Mouse (Mus musculus): ENCODE measurements around the gene Eea1. TPM values are rescaled to one million over a fixed set of nuclear protein-coding genes. Genes with fewer than 3 reads are reported as not detected.

The Eea1 gene
- polyA plus RNA-seq, 1 experiment, result 12.5 TPM

DNA sequence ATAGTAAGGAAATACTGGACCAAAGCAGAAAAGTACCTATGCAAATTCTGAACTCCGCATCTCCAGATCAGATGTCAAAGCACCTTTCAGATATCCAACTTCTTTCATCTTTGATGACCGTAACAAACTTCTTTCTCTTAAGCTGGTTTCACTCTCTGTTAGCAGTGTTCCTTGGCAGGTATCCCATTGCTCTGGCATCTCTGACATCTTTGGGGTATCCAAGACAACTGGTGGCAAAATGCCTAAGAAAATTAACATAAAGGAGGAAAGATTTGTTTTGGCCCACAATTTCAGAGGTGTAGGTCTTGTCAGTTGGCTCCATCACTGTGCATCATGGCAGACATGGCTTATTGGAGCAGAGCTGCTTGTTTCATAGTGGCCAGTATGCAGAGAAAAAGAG, 10.9 kb downstream of the Eea1 start:
- DNase-seq (ENCODE audit: low read depth), result peak; percentile 55
- TF ChIP-seq CTCF (IDR thresholded peaks at IDR 0.05; ENCODE audit: borderline replicate concordance, extremely low read depth, insufficient read depth, insufficient read length) (no peak), POLR2A (IDR thresholded peaks at IDR 0.05; ENCODE audit: borderline replicate concordance, extremely low read depth, insufficient read depth, insufficient read length, poor library complexity, severe bottlenecking) (no peak)

DNA sequence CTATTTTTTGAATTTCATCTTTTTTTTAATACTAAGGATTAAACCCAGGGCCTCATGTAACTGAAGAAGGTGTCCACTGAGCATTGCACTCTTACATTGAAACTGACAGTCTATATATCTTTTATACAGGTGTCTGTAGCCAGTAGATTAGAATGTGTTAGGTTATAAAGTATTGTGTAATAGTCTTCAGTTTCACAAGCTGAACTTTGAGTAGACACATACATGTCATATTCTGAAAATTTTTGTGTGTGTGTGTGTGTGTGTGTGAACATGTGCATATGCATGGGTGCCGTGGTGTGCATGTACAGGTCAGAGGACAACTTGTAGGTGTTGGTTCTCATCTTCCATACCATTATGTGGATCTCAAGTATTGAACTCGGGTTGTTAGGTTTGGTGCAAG, 16.2 kb downstream of the Eea1 start:
- TF ChIP-seq POLR2A (IDR thresholded peaks at IDR 0.05; ENCODE audit: borderline replicate concordance, extremely low read depth, insufficient read depth, insufficient read length, poor library complexity, severe bottlenecking) (no peak), CTCF (IDR thresholded peaks at IDR 0.05; ENCODE audit: borderline replicate concordance, extremely low read depth, insufficient read depth, insufficient read length) (no peak)
- DNase-seq (ENCODE audit: low read depth), result no peak

DNA sequence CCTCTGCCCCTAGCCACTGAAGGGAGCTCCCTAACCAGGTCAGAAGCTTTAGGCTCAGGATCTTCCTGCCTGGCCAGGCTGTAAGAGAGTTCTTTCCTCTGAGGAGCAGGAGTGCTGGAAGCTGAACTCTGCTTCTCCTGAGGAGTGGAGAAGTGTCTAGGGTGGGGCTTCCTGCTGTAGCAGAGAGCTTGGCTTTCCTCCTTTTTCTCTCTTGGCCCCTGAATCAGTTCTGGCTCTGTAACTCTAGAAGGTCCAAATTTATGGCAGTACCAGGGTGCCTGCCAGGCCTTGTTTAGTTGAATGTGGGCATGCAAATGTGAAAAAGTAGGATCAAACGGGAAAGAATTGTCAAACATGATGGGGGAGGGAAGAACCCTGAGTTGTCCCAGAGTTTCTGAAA, 17.1 kb downstream of the Eea1 start:
- no peak for DNase-seq (ENCODE audit: low read depth)
- TF ChIP-seq POLR2A (IDR thresholded peaks at IDR 0.05; ENCODE audit: borderline replicate concordance, extremely low read depth, insufficient read depth, insufficient read length, poor library complexity, severe bottlenecking) (no peak), CTCF (IDR thresholded peaks at IDR 0.05; ENCODE audit: borderline replicate concordance, extremely low read depth, insufficient read depth, insufficient read length) (no peak)

DNA sequence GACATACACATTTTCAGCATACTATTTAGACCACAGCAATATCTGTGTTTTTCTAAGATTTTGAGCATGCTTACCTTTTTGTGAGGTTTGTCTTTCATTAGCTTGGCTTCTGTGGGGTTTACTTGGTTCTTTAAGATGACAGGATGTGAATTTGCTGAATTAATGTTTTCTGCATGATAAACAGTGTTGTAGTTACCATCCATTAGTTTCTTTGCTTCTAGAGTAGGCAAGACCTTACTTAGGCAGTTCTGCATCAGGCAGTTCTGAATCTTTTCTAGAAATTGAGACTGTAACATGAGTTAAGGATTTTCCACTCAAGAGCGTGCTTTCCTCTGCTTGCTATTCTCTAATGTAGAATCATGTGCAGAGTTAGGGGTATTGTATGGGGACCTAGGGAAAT, 24.2 kb downstream of the Eea1 start:
- DNase-seq (ENCODE audit: low read depth), result no peak
- no peak for TF ChIP-seq CTCF (IDR thresholded peaks at IDR 0.05; ENCODE audit: borderline replicate concordance, extremely low read depth, insufficient read depth, insufficient read length)
- no peak for TF ChIP-seq POLR2A (IDR thresholded peaks at IDR 0.05; ENCODE audit: borderline replicate concordance, extremely low read depth, insufficient read depth, insufficient read length, poor library complexity, severe bottlenecking)

DNA sequence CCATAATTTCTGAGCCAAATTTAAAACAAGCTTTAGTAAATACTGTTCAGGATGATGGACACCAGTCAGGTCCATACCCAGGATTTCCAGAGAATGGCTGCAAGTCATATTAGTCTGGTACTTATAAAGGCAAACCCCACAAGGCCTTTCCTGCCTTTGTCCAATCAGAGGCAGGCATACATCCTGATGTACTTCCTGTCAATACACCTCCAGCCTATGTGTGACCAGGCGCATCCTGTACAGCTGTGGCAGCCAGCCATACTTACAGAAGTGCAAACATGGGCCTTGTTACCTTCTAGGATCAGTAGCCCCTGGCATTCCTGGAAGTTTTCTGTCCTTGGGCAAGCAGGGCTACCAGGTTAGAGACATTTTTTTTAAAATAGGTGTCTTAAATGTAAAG, 29.2 kb downstream of the Eea1 start:
- no peak for DNase-seq (ENCODE audit: low read depth)
- TF ChIP-seq CTCF (IDR thresholded peaks at IDR 0.05; ENCODE audit: borderline replicate concordance, extremely low read depth, insufficient read depth, insufficient read length) (no peak), POLR2A (IDR thresholded peaks at IDR 0.05; ENCODE audit: borderline replicate concordance, extremely low read depth, insufficient read depth, insufficient read length, poor library complexity, severe bottlenecking) (no peak)

DNA sequence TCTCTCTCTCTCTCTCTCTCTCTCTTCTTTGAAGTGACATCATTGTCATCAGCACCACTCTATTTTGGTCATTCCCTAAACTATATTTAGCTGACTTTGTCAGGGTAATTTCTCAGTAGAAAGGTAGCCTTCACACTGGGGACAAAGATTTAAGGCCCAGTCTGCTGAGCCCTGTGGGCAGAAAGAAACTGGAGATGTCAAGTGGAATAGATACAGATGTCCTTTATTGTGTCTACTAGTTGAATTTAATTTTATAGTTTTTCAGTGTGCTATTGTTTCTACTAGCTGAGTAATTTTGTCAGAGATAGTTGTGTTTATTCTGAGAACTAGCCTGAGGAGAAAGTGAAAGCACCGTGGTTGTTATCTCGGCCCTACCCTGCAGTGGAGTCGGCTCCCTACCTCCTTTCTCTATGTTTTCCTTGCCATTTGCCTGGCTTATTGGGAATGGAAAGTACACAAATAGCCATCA, 30.3 kb downstream of the Eea1 start:
- DNase-seq (ENCODE audit: low read depth), result no peak
- TF ChIP-seq POLR2A (IDR thresholded peaks at IDR 0.05; ENCODE audit: borderline replicate concordance, extremely low read depth, insufficient read depth, insufficient read length, poor library complexity, severe bottlenecking) (no peak), CTCF (IDR thresholded peaks at IDR 0.05; ENCODE audit: borderline replicate concordance, extremely low read depth, insufficient read depth, insufficient read length) (no peak)

DNA sequence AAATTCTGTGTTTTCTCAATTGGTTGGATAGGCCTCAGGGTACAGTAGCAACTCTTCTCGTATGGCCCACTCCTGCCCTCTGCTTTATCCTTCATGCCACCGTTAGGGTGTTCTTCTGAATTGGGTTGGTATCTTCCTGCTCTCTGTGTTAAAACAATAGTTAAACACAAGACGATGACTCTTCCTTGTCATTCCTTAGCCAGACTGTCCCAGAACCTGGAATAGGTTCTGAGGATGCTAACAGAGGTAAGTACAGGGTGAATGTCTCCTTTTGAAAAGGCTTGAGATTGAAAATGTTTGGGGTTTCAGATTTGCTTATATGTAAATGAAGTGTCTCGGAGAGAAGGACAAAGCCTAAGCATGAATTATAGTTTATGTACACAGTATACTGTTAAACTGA, 30.9 kb downstream of the Eea1 start:
- TF ChIP-seq CTCF (IDR thresholded peaks at IDR 0.05; ENCODE audit: borderline replicate concordance, extremely low read depth, insufficient read depth, insufficient read length) (no peak), POLR2A (IDR thresholded peaks at IDR 0.05; ENCODE audit: borderline replicate concordance, extremely low read depth, insufficient read depth, insufficient read length, poor library complexity, severe bottlenecking) (no peak)
- no peak for DNase-seq (ENCODE audit: low read depth)

DNA sequence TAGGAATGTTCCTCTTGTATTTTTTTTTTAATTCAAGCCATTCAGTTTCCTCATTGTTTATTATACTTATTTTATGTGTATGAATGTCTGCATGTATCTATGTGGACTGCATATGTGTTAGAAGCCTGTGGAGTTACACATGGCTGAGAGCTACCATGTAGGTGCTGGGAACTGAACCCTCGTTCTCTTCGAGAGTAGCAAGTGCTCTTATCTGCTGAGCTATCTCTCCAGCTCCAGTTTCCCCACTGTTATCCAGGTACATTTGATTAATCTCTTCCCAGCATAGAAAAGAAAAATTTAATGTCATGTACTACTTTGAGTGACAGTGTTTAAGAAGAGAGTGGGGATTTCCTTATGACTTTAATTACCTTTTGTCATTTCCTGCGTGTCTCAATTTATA, 31.5 kb downstream of the Eea1 start:
- no peak for TF ChIP-seq CTCF (IDR thresholded peaks at IDR 0.05; ENCODE audit: borderline replicate concordance, extremely low read depth, insufficient read depth, insufficient read length)
- no peak for TF ChIP-seq POLR2A (IDR thresholded peaks at IDR 0.05; ENCODE audit: borderline replicate concordance, extremely low read depth, insufficient read depth, insufficient read length, poor library complexity, severe bottlenecking)

DNA sequence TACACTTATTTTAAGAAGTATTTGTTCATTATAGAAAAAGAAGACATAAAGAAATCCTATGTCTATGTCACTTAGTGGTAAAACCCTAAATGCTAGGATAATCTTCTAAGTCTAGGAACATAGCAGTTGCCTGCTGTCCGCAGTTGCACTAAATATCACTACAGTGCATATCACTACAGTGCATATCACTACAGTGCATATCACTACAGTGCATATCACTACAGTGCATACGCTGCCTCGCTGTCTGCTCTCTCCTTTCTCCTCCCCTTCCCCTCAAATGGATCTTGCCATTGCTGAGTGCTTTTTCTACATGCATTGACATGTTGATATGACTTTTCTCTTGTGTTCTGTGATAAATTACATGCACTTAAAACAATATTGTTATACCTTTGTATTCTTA, 34.0 kb downstream of the Eea1 start:
- no peak for DNase-seq (ENCODE audit: low read depth)
- no peak for TF ChIP-seq CTCF (IDR thresholded peaks at IDR 0.05; ENCODE audit: borderline replicate concordance, extremely low read depth, insufficient read depth, insufficient read length)
- TF ChIP-seq POLR2A (IDR thresholded peaks at IDR 0.05; ENCODE audit: borderline replicate concordance, extremely low read depth, insufficient read depth, insufficient read length, poor library complexity, severe bottlenecking), result no peak

More for the DNA sequence above, 31.5 kb downstream of the Eea1 start:
- DNase-seq (ENCODE audit: low read depth), result no peak

DNA sequence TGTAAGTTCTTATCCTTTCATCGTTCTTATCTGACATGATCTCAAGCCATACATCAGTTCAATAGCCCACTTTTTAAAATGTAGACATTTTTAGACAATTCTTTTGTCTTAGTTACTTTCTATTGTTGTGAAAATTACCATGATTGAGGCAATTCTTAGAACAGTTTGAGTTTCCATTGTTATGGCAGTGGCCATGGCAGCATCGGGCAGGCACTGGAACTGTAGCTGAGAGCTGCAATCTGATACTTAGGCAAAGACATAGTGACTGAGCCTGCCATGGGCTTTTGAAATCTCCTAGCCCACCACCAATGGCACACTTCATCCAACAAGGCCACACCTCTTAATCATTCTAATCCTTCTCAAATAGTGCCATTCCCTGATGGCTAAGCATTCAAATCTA, 36.3 kb downstream of the Eea1 start:
- TF ChIP-seq CTCF (IDR thresholded peaks at IDR 0.05; ENCODE audit: borderline replicate concordance, extremely low read depth, insufficient read depth, insufficient read length) (no peak), POLR2A (IDR thresholded peaks at IDR 0.05; ENCODE audit: borderline replicate concordance, extremely low read depth, insufficient read depth, insufficient read length, poor library complexity, severe bottlenecking) (no peak)
- no peak for DNase-seq (ENCODE audit: low read depth)

DNA sequence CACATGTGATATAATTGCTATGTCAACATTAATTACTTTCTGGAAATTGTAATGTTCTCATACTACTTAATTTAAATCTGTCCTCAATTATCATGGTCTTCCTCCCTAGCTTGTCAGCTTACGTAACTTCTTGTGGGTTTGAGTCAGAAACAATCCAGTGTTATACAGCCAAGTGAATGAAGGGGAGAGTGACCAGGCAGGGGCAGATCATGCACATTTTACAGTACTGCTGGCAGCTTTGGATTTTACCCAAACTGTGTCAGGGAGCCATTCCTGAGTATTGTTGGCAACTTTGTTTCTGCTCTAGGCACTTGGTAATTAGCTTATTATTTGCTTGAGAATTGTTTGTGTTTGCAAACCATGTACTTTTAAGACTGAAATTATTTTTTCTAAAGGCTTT, 49.3 kb downstream of the Eea1 start:
- TF ChIP-seq POLR2A (IDR thresholded peaks at IDR 0.05; ENCODE audit: borderline replicate concordance, extremely low read depth, insufficient read depth, insufficient read length, poor library complexity, severe bottlenecking) (no peak), CTCF (IDR thresholded peaks at IDR 0.05; ENCODE audit: borderline replicate concordance, extremely low read depth, insufficient read depth, insufficient read length) (no peak)
- peak; percentile 17 for DNase-seq (ENCODE audit: low read depth)

DNA sequence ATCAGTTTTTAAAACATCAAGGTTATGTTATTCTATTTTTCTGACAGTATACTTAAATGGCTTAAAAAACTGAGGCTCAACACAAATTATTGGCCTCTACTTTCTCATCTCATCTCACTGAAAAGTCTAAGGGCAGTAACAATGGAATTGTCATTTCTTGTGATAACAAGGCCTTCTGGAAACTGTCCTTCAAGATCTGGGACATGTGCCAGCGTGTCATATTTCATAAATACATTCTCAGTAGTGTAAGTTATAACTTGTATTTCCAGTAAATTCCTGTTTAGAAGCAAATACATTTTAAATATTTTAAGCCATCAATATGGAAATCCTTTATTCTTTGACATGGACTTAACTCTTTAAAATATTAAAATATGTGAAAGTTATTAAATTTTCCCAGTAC, 50.7 kb downstream of the Eea1 start:
- TF ChIP-seq POLR2A (IDR thresholded peaks at IDR 0.05; ENCODE audit: borderline replicate concordance, extremely low read depth, insufficient read depth, insufficient read length, poor library complexity, severe bottlenecking), result no peak
- no peak for TF ChIP-seq CTCF (IDR thresholded peaks at IDR 0.05; ENCODE audit: borderline replicate concordance, extremely low read depth, insufficient read depth, insufficient read length)
- DNase-seq (ENCODE audit: low read depth), result no peak

Measured in brain, embryonic 14.5 days (tissue).